Mouse (Mus musculus) megakaryocyte, embryonic 14.5 days (primary cell): ENCODE results near the gene S100a3.

Experiments
- FLI1 ChIP-seq: IDR thresholded peaks from 2 replicates; pipeline ENCODE4 v1.6.1; 2012; ENCODE audit warnings: low read length, inconsistent platforms, mixed read lengths
- GATA1 ChIP-seq: IDR thresholded peaks from 3 replicates; pipeline ENCODE4 v1.6.1; 2012; ENCODE audit warnings: mixed read lengths, low read length, inconsistent platforms, borderline replicate concordance

DNA sequence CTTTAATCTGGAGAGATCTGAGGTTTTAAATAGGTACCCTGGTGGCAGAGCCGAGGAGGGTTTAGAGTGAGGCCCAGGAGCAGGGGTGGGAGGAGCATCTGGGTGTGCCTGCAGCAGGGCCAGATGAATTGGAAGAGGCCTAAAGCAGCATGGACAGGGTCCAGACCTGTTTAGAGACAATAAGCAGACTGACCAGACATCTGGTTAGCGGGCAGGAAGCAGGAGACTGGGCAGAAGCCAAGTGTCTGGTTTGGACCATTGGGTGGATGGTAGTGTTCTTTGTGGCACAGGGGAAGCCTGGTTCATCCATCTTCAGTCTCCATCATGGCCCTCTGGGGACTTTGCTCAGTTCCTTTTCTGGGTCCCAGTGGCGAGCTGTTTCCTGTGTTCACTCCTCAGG lies 23.5 kb downstream of the S100a3 start:
- TF ChIP-seq GATA1 (no peak), FLI1 (no peak)
